Mouse (Mus musculus) WW6 (cell line): Measurements from ENCODE around the gene Gsg1l.

Source experiments
- DNase-seq: peaks from one replicate; pipeline ENCODE4 v3.0.0-alpha.2; 2013; ENCODE audit warnings: low read depth, low spot score

Gsg1l gene

GRCm38 (mm10) chr7:125868570-125868969 lies 213.6 kb downstream of the Gsg1l start:
- no peak for DNase-seq

GRCm38 (mm10) chr7:125865234-125865633 lies 217.0 kb downstream of the Gsg1l start:
- DNase-seq = no peak

GRCm38 (mm10) chr7:125864026-125864425 lies 218.2 kb downstream of the Gsg1l start:
- DNase-seq = no peak

DNA sequence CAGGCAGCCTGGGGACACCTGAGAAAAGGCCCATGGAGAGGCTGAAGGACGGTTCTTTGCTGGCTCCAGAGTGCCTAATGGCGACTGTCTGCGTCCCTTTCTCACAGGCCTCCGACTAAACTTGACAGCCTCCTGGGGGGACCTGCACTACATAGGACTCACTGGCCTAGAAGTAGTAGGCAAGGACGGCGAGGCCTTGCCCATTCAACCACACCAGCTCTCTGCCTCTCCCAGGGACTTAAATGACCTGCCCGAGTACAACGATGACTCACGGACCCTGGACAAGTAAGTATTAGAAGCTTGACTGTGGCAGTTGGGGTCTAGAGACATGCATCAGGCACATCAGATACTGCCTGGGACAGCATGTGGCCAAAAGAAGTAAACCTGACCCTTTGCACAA lies 221.8 kb downstream of the Gsg1l start:
- no peak for DNase-seq

- DNase-seq = no peak
Measured at GRCm38 (mm10) chr7:125859564-125859963, 222.6 kb downstream of the Gsg1l start.

- DNase-seq = no peak
Measured at GRCm38 (mm10) chr7:125847528-125847866, 234.7 kb downstream of the Gsg1l start.

GRCm38 (mm10) chr7:125846866-125847527 lies 235.2 kb downstream of the Gsg1l start:
- no peak for DNase-seq

GRCm38 (mm10) chr7:125845611-125846010 lies 236.6 kb downstream of the Gsg1l start:
- no peak for DNase-seq

GRCm38 (mm10) chr7:125838078-125838742 lies 244.0 kb downstream of the Gsg1l start:
- no peak for DNase-seq

DNA sequence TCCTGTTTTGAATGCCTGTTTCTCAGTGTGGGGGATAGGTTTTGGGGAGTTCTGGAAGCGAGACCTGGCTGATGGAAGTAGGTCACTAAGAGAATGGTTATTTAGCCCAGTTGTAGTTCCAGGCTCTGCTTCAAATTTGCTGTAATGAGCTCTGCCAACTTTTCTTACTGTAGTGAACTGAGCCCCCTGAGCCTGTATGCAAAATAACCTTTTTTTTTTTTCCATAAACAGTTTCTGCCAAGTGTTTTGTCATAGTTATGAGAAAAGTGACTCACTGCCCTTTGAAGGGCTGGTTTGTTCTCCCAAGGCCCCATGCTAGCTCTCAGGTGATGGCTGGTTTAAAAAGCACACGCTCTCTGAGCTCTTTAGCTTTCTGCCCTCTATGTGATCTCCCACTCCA lies 248.7 kb downstream of the Gsg1l start:
- no peak for DNase-seq

DNA sequence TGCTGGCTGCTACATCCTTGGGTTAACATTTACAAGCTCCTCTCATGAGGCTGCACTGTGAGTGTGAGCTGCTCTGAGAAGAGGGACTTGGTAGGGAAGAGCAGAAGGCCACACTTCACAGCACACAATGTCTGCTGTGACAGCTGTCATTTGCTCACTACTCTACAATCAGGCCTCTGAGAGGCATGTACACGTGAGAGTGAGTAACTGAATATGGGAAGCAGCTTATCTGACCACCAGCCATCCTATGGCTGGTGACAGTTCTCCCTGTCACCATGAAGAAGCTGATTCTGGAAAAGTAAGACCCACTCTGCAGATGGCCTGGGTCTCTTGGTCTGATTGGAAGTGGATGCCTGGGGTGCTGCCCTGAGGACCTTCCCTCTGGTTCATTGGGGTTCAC lies 249.4 kb downstream of the Gsg1l start:
- no peak for DNase-seq

DNA sequence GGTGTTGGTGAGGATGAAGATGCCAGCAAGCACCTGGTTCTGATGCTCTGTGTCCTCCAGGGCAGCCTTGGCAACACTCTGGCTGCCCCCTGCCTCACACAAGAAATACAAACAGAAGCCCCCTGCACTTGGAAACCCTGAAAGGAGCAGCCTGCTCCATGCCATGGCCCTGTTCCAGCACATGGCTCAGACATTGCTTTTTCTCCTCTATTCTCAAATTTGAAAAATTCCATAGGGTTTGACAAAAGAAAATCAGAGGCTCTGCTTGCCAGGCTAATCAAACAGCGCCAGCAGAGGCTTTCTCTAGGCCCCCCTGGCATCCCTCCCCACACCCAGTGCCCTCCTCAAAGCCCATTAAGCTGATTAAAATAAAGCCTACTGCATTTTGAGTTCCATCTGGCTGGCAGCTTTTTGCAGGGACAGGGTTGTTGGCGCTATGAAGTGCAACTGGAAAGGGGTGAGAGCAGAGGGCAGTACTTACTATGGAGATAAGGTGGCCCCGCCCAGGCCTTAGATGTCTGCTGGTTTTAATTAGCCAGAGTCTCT lies 253.0 kb downstream of the Gsg1l start:
- no peak for DNase-seq

DNA sequence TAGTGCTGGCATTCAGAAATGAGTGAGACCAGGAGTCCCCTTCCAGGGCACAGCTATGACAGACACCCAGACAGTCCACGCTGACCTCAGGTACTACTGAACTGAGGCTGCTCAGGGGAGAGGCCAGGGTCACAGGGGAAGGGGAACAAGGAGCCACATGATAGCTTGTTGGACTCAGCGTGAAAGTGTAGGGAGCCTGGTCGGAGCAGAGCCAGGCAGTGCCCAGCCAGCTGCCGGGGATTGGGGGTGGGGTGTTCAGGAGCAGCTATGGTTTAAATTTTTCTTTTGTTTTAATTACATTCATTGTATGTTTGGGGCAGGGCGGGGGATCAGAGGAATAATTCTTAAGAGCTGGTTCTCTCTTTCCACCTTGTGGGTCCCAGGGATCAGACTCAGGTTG lies 253.7 kb downstream of the Gsg1l start:
- DNase-seq = no peak
